Mouse (Mus musculus) embryonic facial prominence, embryonic 14.5 days (tissue): ENCODE measurements around the gene Ube2d3. TPM values are rescaled to one million over a fixed set of nuclear protein-coding genes. Genes with fewer than 3 reads are reported as not detected.

ENCODE experiments used
- ATAC-seq: fragments of 200-750 bp; cut with Nextera tagmentation; 2 replicates; pipeline ENCODE4 v1.8.0; 2017; ENCODE audit warnings: low read depth, moderate number of reproducible peaks, moderate TSS enrichment
- DNase-seq: peaks from one replicate; pipeline ENCODE4 v3.0.0-alpha.2; 2015; ENCODE audit warnings: low spot score
- H3K27ac ChIP-seq: fragments of 300-500 bp; sonication (generic); replicated peaks from 2 replicates; pipeline ENCODE4 v1.5.1; 2014; ENCODE audit warnings: low read depth, mild to moderate bottlenecking, low read length, moderate library complexity
- H3K27me3 ChIP-seq: fragments of 300-500 bp; sonication (generic); replicated peaks from 2 replicates; pipeline ENCODE4 v1.6.1; 2014; ENCODE audit warnings: low read length; ENCODE audit not compliant: control insufficient read depth, insufficient read depth
- H3K36me3 ChIP-seq: fragments of 300-500 bp; sonication (generic); 2 replicates; pipeline ENCODE4 v1.6.1; 2014; ENCODE audit warnings: low read length, mixed read lengths; ENCODE audit not compliant: control insufficient read depth, insufficient read depth
- H3K4me1 ChIP-seq: fragments of 300-500 bp; sonication (generic); 2 replicates; pipeline ENCODE4 v1.6.1; 2014; ENCODE audit warnings: antibody characterized with exemption, low read length; ENCODE audit not compliant: control insufficient read depth, insufficient read depth
- H3K4me2 ChIP-seq: fragments of 300-500 bp; sonication (generic); 2 replicates; pipeline ENCODE4 v1.6.1; 2014; ENCODE audit warnings: low read depth, mild to moderate bottlenecking, low read length, moderate library complexity, mixed read lengths
- H3K4me3 ChIP-seq: fragments of 300-500 bp; sonication (generic); 2 replicates; pipeline ENCODE4 v1.5.1; 2014; ENCODE audit warnings: low read depth, mild to moderate bottlenecking, low read length
- H3K9ac ChIP-seq: fragments of 300-500 bp; sonication (generic); 2 replicates; pipeline ENCODE4 v1.6.1; 2014; ENCODE audit warnings: low read depth, mild to moderate bottlenecking, low read length, moderate library complexity, mixed read lengths
- H3K9me3 ChIP-seq: fragments of 300-500 bp; sonication (generic); 2 replicates; pipeline ENCODE4 v1.6.1; 2016; ENCODE audit warnings: low read length; ENCODE audit not compliant: control insufficient read depth
- WGBS: fragments of 180-500 bp; shearing (Covaris S2); extraction: QIAGEN DNeasy Blood & Tissue Kit; methylation state at CpG from one replicate; pipeline ENCODE4 v1.1.7; 2014; 5-methylcytosine and 5-hydroxymethylcytosine counted together
- polyA plus RNA-seq: library from polyadenylated mRNA; unstranded; fragments of >200 nt; fragmentation: Nextera tagmentation; extraction: Ambion mirVana; gene quantifications from 2 replicates; pipeline ENCODE4 v1.2.1, GENCODE M21; 2014

Ube2d3 gene
- polyA plus RNA-seq, 1 experiment from 2014 or later: 506 TPM

DNA sequence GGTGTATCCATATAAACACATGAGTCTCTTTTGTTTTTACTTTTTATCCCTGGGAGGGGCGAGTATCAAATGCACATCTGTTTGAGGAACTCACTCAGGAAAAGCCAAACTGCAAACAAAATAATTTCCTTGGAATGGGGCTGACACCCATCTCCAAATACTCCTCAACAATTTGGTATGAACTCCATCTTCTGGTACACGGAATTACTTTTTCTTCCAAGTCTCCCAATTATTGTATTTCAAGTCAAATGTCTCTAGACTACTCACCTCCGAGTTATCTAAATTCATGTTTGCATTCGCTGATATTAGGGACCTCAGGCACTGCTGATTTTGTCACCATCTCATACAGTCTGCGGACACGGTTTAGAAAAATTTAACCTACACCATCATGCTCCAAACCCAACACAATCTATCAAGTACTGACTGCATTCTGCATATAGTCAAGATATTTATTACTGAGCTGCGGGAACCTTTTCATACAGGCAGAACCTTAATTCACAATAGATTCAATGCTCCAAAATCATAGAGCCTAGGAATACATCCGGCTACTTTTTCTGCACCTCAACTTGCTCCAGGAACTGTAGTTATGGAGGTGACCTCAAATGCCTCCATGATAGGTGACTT lies 15.6 kb upstream of the Ube2d3 start:
- Histone ChIP-seq H3K9ac (peak overlapping the region; percentile 76), H3K36me3 (no peaks in the 10 kb centered on the region), H3K4me3 (peak overlapping the region; percentile 65), H3K4me1 (peaks cover 15% of the 10 kb centered on the region), H3K9me3 (no peaks in the 10 kb centered on the region), H3K27ac (peak overlapping the region; percentile 96), H3K27me3 (no peaks in the 10 kb centered on the region), H3K4me2 (peak overlapping the region; percentile 86)
- WGBS: 24% methylated on average over 8 of the region's 8 CpGs
- DNase-seq (no peak), ATAC-seq (no peak)

DNA sequence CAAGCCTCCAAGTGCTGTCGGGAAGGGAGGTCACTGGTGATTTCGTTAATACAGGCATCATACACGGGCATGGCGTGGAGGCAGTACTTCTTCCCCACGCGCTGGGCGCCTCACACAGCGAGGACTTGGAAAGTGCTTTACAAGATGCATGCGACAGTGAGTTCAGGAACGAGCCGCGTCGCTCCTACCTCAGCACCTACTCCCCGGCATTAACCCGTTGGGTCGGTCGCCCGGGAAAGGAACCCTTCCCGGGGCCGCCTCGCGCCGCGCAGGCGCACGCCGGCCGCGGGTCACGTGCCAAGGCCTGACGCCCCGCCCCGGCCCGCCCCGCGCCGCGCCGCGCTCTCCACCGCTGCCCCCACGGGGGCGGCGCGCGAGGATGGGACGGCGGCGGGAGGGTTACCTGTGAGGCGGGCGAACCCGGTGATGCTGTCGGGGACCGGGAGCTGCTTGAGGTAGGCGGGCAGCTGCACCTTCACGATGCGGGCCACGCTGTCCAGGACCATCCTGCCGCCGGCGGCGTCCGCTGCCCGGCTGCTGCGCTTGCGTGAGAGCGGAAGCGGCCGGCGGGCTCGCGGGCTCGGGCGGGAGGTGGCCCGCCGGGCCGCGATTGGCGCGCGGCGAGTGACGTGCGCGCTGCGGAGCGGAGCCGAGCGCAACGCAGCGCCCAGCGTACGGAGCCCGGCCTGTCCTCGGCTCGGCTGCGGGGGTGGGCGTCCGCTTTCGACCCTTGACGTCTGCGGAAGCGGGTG lies 14.9 kb upstream of the Ube2d3 start:
- H3K4me3 ChIP-seq: peak overlapping the region; percentile 65
- H3K9ac ChIP-seq: peak overlapping the region; percentile 76
- no peaks in the 10 kb centered on the region for H3K9me3 ChIP-seq
- H3K4me1 ChIP-seq: peaks cover 15% of the 10 kb centered on the region
- no peaks in the 10 kb centered on the region for H3K27me3 ChIP-seq
- under 1% methylated on average over 43 of the region's 103 CpGs for WGBS
- DNase-seq (peak; percentile 93), ATAC-seq (peak; percentile 97)
- peak overlapping the region; percentile 96 for H3K27ac ChIP-seq
- no peaks in the 10 kb centered on the region for H3K36me3 ChIP-seq
- H3K4me2 ChIP-seq: peak overlapping the region; percentile 86

DNA sequence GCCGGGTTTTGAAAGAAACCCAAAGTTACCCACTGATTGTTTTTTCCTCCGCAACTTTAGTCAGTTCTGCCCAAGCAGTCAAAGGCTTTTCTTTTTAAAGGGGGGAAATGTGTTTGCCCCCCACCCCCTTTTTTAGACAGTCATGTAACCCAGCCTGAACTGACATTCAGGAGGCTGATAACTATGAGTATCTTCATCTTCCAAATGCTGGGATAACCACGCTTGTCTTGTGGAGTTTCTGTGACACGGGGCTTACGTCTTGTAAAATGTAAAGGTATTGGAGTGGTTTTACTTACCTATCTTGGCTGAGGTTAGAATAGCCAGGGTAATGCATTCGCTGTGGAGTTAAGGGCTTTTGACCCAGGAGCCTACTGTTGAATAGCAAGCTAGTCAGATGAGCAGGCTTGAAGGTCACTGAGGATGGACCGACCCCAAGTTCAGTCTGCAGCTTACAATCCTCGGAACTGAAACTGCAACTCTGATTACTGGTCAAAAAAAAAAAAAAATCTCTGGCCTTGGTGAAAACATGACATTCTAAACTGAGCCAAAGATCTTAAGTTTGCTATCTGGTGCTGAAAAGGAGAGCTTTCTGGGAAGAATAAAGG lies 14.2 kb upstream of the Ube2d3 start, which contains the start of gene Cisd2:
Cisd2 (minus strand) TSS at position 318 of the 605 bp plus-strand sequence.
- peak within 1 kb of the TSS; percentile 86 for H3K4me2 ChIP-seq
- peaks cover 15% of the 10 kb centered on the region for H3K4me1 ChIP-seq
- ATAC-seq (peak; percentile 8; the same call in 1 of the 2 replicates), DNase-seq (no peak)
- WGBS: 2% methylated on average over 8 of the region's 8 CpGs
- H3K27me3 ChIP-seq: no peaks in the 10 kb centered on the region
- H3K27ac ChIP-seq: peak within 1 kb of the TSS; percentile 96
- no peaks in the 10 kb centered on the region for H3K9me3 ChIP-seq
- peak within 1 kb of the TSS; percentile 65 for H3K4me3 ChIP-seq
- H3K9ac ChIP-seq: peak within 1 kb of the TSS; percentile 76
- H3K36me3 ChIP-seq: no peaks in the 10 kb centered on the region

DNA sequence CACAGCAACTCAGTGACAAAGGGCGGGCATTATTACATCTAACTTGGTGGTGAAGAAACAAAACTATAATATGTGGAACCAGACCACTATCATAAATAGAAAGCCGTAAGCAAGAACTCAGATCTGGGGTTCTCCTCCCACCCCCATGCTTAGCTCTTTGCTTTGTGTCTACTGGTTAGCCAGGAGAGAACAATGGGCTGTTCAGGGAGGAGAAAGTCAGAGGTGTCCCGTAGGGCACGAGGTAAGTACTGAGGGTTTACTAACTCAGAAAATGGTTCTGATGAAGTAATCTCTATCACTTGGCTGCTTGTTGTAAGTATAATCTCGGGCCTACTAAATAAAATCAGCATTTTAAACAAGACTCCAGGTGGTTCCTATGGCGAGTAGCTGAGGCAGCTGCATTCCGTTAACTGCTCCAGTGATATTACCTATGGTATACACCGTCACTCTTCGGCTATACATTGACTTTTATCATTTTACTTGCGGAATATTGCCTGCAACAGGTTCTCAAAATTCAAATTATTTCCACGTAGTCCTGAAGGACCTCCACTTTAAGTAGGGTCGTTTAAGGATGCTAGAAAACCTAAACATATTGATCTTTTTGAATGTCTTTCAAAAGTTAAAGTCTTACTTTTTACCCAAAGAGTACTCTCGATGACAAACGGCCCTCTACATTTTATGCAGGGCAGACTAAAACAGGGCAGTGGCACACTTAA lies 890 bp upstream of the Ube2d3 start:
- no peak for DNase-seq
- peak overlapping the region; percentile 68 for H3K9ac ChIP-seq
- no peak for ATAC-seq
- H3K9me3 ChIP-seq: no peaks in the 10 kb centered on the region
- peaks cover 20% of the 10 kb centered on the region for H3K36me3 ChIP-seq
- no peaks in the 10 kb centered on the region for H3K27me3 ChIP-seq
- 36% methylated on average over 14 of the region's 14 CpGs for WGBS
- peak overlapping the region; percentile 70 for H3K4me2 ChIP-seq
- H3K4me1 ChIP-seq: peaks cover 13% of the 10 kb centered on the region; the same call in 1 of the 2 replicates
- peak overlapping the region; percentile 73 for H3K4me3 ChIP-seq
- peak overlapping the region; percentile 80 for H3K27ac ChIP-seq

DNA sequence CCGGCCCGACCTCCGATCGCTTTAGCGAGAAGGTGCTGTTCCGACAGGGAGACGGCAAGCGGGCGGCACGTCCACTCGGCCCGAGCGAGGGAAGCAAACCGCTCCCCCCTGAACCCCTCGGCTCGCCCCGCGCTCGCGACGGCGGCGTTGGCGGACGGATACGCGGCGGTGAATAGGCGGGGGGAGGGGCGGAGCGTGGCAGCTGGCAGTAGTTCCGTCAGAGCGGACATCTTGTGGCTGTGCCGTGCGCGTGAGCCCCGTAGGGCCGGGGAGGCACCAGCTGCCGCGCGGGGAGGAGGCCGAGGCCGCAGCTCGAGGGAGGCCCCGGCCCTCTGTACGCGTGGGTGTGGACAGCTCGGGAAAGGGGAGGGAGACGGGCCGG lies 573 bp downstream of the Ube2d3 start:
- peaks cover 18% of the 10 kb centered on the region for H3K4me1 ChIP-seq
- DNase-seq: peak; percentile 94
- H3K36me3 ChIP-seq: peaks cover 28% of the 10 kb centered on the region
- H3K9me3 ChIP-seq: no peaks in the 10 kb centered on the region
- peak overlapping the region; percentile 96; the same call in 1 of the 2 replicates for H3K4me2 ChIP-seq
- H3K9ac ChIP-seq: peak overlapping the region; percentile 99
- ATAC-seq: peak; percentile 80
- WGBS: 0% methylated on average over 14 of the region's 50 CpGs
- peak overlapping the region; percentile 73 for H3K4me3 ChIP-seq
- H3K27me3 ChIP-seq: no peaks in the 10 kb centered on the region
- peak overlapping the region; percentile 100 for H3K27ac ChIP-seq

DNA sequence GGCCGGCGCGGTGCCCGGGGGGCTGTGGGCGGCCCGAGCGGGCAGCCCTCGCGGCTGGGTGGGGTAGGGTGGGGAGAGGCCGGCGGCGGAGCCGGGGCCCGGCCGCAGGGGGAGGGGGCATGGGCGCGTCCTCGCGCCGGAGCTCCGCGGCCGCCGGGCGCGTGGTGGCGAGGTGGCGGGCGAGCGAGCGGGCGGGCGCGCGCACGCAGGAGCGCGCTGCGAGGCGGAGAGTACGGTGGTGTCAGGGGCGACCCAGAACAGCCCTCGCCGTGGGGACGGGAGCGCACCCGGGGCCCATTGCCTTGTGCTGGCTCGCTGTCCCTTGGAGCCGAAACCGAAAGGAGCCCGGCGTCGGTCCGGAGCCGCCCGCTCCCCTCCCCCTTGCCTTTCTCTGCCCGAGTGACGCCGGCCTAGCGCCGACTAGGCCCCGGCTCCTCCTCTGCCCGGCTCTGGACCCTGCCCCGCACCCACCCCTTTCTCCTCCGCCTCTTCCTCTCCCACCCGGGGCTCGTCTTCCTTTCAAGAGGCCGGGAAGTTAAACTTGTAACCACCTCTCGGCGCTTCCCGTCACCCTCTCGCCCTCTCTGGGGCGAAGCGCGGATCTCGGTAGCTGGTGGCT lies 1.1 kb downstream of the Ube2d3 start:
- DNase-seq (peak; percentile 90), ATAC-seq (peak; percentile 63)
- Histone ChIP-seq H3K9me3 (no peaks in the 10 kb centered on the region), H3K27ac (peak overlapping the region; percentile 100), H3K4me3 (peak overlapping the region; percentile 73), H3K27me3 (no peaks in the 10 kb centered on the region), H3K9ac (peak overlapping the region; percentile 99), H3K4me1 (peaks cover 19% of the 10 kb centered on the region), H3K36me3 (peaks cover 28% of the 10 kb centered on the region), H3K4me2 (peak overlapping the region; percentile 96)
- WGBS: under 1% methylated on average over 26 of the region's 76 CpGs

DNA sequence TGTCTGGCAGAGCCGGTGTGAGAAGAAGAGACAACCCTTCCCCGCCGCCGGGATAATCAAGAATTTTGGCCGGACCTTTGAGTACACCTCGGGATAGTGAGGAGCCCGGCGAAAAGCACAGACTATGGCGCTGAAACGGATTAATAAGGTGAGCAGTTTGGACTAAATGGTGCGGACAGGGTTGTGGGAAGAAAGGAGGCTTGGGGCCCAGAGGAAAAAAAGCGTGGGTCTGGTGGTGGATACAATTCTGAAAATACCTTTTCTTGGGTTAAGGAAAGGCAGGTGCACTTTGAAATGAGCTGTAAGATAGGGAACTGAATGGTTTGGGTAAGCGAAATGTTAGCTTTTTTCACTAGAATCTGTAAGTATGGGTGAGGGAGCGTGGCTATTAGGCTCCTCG lies 1.7 kb downstream of the Ube2d3 start:
- Histone ChIP-seq H3K4me1 (peaks cover 19% of the 10 kb centered on the region), H3K36me3 (peaks cover 27% of the 10 kb centered on the region), H3K4me3 (peak overlapping the region; percentile 73), H3K9me3 (no peaks in the 10 kb centered on the region), H3K27ac (peak overlapping the region; percentile 100), H3K27me3 (no peaks in the 10 kb centered on the region), H3K9ac (peak overlapping the region; percentile 99), H3K4me2 (peak overlapping the region; percentile 96)
- no peak for ATAC-seq
- DNase-seq: no peak
- 2% methylated on average over 15 of the region's 15 CpGs for WGBS

DNA sequence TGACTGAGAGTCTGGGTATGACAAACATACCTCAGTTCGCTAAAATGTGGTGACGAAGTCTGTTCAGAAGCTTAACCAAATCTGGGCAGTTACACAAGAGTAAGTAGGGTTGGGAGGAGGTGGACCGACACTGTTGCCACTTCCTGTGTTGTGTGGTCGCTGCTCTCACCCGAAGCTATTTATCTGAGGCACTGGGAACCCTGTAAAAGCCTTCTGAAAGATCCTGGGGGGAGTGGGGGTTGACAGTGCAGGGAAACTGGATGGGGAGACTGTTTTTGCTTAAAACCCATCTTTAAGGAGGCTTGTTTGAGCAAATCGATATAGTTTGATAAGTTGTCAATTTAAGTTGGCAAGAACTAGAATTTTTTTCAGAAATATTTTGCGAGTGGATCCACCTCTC lies 2.3 kb downstream of the Ube2d3 start:
- Histone ChIP-seq H3K27me3 (no peaks in the 10 kb centered on the region), H3K27ac (peak overlapping the region; percentile 100; the same call in 1 of the 2 replicates), H3K4me3 (peak overlapping the region; percentile 73), H3K4me1 (peaks cover 19% of the 10 kb centered on the region), H3K36me3 (peaks cover 31% of the 10 kb centered on the region), H3K4me2 (peak overlapping the region; percentile 96), H3K9me3 (no peaks in the 10 kb centered on the region), H3K9ac (peak overlapping the region; percentile 99)
- no peak for ATAC-seq
- 13% methylated on average over 7 of the region's 7 CpGs for WGBS
- DNase-seq: peak; percentile 49
